Mouse (Mus musculus) left cerebral cortex, postnatal 25 days (tissue): ENCODE measurements around the gene Lrp5. TPM values are rescaled to one million over a fixed set of nuclear protein-coding genes. Genes with fewer than 3 reads are reported as not detected.
"Not testable (repeated sequence)": the region's sequence is repeated elsewhere in the genome, so short reads cannot be mapped to it uniquely, and the experiment has no call there.

Experiments used
- DNase-seq, 2 experiments: peaks; one replicate each; pipeline ENCODE4 v3.0.0; 2022; ENCODE audit warnings: low spot score in 2 of 2, mixed read lengths in 1 of 2
- intact Hi-C: fragments of 180-260 bp; cut with DNase I; formaldehyde crosslinking; loops from one replicate; pipeline ENCODE4 v1.15.1; 2025
- total RNA-seq, 2 experiments: library from RNA; stranded (reverse); gene quantifications; 2 replicates each; pipeline ENCODE4 v1.2.3; 2021

The Lrp5 gene
- total RNA-seq, 2 experiments from 2014 or later, result 9.1 to 10.0 TPM

DNA sequence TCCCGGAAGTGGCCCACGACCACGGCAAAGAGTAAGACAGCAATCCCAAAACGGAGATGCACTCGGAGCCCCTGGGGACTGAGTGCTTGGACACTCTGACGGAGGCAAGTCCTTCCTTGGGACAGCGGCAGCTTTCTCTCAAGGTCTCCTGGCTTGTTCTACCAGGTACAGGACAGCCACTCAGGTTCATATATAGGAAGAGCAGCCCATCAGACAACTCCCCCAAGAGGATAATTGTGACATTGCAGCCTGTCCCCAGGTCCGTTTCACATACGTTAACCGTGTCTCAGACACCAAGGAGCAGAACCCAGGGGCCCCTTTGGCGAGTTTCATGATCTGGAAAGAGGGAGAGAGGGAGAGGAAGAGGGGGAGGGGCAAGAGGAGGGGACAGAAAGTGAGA, 18.4 kb downstream of the Lrp5 start:
- no peak for DNase-seq
- intact Hi-C loops, result no loop called here

DNA sequence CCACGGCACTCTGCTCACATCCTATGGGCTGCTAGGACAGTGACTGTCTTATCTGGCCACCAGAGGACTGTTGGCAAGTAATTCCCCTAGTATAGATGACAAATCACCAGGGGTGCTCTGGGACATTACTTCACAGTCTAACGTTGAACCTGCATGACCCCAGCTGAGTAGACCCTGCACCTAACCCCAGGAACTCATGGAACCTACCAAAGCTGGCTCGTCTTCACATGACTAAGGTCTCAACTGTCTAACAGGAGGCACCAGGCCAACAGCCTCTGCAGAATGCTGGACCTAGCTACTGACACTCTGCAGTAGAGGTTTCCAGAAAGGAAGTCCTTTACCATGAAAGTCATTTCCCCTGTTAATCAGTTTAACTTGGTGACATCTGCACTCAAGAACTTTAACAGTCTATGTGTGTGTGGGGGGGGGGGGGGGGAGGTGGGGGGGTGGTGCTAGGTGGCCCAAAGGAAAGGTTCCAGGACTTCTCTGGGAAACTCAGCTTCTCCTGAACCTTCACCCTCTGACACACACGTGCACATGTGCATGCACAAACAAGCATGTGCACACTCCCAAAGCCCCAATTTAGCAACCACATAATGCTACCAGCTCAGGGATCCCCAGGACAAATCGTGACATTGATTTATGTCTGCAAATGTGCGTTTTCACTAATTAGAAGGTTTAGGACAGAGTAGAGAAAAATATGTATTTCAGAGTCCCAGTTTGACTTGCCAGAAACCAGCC, 19.0 kb downstream of the Lrp5 start:
- no peak for DNase-seq
- intact Hi-C loops, result no loop called here

DNA sequence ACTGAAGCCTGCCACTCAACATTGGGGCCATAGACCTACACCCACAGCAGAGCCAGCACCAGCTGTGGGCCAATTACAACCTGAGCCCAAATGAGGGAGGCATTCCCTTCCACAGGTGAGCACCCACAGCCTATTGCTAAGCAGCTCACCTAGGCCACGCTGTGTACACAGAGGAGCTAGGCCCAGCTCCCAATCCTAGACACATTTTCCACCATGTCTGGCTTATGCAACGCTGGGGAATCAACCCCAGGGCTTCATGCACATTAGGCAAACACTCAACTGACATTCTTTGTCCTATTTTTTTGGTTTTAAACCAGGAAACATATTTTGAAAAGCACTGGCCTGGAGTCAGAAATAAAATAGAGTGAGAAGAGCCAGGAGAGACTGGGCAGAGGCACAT, 19.7 kb downstream of the Lrp5 start:
- intact Hi-C loops, result no loop called here
- DNase-seq, result peak in 1 of 2 experiments; percentile 29

DNA sequence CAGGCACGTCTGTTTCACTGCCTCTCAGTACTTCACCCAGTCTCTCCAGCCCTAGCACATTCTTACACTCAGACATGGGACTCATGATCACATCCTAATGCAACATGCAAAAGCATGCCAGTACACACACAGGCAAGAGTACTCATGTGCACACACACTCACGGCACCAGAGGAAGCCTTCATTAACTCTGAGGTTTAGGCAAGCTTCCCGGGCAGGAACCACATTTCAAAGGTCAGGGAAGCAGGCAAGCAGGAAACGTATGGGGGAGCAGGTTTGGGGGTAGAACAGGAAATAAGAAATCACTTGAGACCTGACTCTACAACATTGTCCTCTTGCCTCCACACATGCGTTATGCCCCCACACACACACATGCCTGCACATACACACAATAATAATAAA, 20.9 kb downstream of the Lrp5 start:
- DNase-seq, result no peak

DNA sequence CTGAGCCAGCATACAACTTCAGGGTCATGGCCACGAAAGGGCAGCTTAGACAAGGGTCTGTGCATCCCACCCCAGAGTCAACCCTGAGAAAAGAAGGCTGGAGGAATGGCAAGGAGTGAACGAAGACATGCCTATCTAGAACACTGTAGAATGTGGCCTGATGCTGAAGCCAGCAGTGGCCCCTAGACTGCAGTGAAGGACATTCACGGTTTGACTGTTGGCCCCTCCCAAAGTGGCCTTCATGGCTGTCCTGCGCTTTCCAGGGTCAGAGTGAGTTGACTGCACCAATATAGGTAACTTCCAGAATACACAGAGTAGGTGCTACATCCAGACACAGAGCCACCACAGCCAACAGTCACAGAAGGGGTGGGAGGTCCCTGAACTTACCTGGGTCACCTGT, 28.4 kb downstream of the Lrp5 start:
- DNase-seq, result no peak
- intact Hi-C loops, result no loop called here

More for the DNA sequence above, 20.9 kb downstream of the Lrp5 start:
- intact Hi-C loops, result no loop called here

DNA sequence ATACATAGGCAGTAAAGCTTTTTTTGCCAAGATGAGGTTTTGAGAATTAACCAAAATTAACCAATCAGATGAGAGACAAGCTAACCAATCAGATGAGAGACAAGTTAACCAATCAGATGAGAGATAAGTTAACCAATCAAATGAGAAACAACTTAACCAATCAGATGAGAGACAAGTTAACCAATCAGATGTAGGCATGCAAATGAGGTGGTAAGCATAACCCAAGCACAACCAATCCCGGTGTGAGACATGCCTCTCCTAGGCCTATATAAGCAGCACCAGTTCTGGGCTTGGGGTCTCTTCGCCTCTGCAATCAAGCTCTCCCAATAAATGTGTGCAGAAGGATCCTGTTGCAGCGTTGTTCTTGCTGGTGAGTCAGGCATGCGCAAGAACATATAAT, 29.3 kb downstream of the Lrp5 start:
- DNase-seq, intact Hi-C loops: not testable (repeated sequence)

DNA sequence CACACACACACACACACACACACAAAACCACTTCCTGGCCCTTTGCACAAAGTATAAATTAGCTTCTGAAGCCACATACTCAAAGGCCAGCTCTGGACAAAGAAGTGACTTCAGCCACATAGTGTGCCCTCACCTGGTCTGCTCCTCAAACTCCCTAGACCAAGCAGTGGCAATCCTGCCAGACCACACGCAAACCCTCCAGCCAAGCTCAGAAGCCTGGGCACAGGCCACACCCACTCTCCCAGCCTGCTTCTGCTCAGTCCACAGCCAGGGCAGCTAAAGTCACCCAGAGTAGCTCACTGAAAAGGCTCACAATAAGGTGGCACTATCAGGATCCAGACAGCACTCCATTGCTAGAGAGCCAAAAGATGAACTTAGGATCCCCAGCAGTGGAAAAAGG, 30.2 kb downstream of the Lrp5 start:
- DNase-seq, result no peak
- intact Hi-C loops, result no loop called here

DNA sequence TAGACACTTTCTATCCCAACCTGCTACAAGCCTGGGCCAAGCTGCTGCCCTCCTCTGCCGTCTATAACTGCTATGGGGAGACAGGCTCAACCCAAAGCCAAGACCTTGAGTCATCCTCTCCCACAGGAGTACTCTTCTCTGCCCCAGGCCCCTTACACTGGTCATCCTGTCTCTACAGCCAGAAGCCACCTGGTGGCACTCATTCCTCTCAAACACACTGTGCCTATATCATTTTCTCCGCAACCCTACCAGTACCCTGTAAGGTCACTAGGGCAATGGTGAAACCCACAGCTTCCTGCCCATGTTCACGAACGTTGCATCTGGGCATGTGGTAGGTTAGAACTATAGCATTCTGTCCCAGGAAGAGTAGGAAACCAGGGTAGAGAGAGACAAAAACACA, 31.4 kb downstream of the Lrp5 start:
- intact Hi-C loops, result no loop called here
- no peak for DNase-seq

DNA sequence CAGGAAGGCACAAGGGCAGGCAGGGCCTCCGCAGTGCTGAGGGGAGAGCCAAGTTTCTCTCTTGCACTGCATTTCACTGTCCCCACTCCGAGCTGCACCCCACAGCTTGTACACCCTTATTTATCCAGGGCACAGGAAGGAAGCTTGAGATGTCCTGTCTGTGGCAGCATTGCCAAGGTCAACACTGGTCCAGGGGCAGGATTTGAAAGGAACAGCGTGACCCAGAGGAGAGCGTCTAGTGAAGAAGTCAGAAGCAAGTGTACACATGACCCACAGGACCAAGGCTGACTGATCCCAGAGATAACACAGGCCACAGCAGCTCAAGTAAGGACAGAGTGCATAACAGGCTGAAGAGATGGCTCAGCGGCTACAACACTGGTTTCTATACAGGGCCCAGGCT, 32.3 kb downstream of the Lrp5 start:
- intact Hi-C loops, result no loop called here
- DNase-seq, result no peak

DNA sequence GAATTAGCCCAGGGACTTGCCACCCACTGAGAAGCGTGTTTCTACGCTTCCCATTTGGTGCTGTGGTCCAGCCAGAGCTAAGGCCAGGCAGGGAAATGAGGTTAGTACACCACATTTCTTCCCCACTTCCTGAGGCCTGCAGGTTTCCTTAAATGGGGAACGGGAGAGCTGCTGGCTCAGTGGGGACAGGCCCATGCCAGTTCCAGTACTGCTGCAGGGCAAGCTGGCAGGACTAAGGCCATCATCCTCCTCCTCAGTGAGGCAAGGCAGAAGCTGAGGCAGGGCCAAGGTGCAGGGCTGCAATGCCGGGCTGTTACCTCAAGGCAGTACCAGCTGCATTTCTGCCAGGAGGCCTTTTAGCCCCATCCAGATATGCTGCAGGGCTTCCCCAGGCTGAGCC, 32.9 kb downstream of the Lrp5 start:
- intact Hi-C loops, result no loop called here
- DNase-seq, result no peak

DNA sequence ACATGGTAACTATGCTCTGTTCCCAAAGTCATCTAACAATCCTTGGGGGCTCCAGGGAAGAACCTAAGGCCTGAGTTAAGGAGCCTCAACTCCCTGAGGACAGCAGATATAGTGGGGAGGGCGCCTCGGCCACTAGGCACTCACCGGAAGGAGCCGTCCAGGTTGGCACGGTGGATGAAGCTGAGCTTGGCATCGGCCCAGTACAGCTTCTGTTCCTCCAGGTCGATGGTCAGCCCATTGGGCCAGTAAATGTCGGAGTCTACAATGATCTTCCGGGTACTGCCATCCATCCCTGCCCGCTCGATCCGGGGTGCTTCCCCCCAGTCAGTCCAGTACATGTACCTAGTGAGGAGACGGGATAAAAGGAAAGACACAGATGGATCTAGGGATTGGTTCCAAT, 34.4 kb downstream of the Lrp5 start:
- no peak for DNase-seq
- intact Hi-C loops, result no loop called here

DNA sequence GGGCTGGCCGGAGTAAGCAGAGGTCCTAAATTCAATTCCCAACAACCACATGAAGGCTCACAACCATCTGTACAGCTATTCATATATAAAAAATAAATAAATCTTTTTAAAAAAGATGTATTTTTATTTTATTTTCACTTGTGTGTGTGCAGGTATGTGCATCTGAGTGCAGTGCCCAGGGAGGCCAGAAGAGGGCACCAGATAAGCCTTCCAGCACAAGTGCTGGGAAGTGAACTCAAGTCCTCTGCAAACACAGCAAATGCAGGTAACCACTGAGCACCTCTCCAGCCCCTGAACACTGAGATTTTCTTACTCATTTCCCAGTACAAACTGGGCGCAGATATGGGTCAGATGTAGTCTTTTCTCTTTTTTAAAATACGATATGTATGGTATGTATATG, 35.1 kb downstream of the Lrp5 start:
- intact Hi-C loops, result no loop called here
- DNase-seq, result no peak

DNA sequence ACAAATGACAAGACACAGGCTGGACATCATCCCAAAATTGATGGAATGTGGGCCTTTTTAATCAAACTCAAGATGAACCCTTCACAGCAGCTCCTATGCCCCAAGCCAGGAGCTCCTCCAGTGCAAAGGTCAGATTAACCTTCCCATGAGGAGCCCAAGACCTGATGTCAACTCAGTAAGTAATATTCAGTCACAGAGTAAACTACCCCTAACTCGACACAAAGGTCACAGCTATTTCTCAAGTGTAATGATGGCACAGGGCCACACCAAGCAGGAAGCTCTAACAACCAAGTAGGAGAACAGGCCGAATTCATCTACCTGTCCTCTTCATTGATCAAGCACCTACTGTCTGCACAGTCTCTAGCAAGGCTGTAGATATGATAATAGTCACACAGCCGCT, 35.9 kb downstream of the Lrp5 start:
- DNase-seq, result no peak
- intact Hi-C loops, result no loop called here

DNA sequence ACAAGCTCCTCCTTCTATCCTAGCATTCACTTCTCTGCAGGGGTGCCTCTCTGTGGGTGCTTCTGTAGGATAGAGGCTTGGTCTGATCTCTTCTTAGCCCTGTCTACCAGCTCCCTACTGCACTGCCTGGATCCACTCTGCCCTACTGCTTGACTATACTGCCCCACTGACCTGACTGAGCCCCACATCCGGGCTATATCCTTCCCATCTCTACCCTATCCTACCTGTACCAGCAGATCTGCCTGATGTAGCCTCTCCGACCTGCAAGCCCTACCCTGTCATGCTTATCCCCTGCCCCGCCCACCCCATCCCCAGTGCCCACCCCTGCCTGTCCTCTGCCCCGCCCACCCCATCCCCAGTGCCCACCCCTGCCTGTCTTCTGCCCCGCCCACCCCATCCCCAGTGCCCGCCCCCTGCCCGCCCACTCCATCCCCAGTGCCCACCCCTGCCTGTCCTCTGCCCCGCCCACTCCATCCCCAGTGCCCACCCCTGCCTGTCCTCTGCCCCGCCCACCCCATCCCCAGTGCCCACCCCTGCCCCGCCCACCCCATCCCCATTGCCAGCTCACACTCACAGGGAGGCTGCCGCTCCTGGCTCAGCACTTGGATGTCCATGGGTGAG, 37.4 kb downstream of the Lrp5 start:
- intact Hi-C loops, result no loop called here
- no peak for DNase-seq

DNA sequence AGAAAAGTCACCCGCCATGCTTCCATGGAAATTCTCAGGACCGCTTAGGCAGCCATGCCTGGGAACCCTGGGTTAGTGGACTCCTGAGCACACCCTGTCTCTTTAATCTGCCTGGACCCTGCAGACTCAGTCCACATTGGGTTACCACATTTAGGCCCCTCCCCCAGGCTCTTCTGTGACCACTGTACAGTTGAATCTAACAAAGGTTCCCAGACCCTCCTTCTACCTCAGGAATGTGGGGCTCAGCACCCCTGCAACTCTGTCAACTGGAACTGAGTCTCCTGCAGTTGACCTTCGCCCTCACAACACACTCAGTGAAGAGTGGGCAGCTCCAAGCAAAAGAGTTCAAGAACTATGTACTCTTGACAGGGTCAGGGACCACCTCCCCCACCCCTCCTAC, 38.4 kb downstream of the Lrp5 start:
- intact Hi-C loops, result no loop called here
- DNase-seq, result no peak

DNA sequence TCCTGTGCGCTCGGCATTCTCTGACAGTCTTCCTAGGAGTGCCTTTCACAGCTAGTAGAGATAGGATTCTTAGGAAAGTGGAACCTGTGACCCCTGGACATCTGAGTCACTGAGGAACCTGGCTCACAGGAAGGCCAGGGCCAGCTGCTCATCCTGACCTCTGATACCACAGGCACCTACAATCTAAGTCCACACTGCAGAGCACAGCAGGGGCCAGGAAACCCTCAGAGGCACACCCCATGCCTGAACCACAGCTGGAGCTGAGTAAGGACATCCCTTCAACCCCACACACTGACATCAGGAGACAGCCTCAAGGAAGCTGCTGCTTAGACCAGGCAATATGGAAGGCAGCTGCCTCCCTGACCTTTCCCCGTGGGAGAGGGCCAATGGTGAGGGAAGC, 40.6 kb downstream of the Lrp5 start:
- intact Hi-C loops, result no loop called here
- DNase-seq, result no peak

DNA sequence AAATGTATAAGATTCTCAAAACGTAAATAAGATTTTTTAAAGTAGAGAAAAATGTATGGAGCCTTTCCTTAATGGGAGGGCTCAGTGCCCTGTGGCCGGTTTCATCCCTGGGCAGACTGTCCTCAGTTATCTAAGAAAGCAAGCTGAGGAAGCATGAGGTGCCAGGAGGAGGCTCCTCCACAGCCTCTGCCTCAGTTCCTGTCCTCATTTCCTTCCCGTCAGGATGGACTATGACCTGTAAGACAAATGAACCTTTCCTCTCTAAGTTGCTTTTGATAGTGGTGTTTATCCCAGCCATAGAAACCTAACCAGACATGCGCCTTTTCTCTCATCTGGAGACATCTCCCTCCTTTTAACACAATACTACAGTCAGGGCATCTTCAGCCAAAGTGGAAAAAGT, 41.0 kb downstream of the Lrp5 start:
- intact Hi-C loops, result no loop called here
- no peak for DNase-seq

DNA sequence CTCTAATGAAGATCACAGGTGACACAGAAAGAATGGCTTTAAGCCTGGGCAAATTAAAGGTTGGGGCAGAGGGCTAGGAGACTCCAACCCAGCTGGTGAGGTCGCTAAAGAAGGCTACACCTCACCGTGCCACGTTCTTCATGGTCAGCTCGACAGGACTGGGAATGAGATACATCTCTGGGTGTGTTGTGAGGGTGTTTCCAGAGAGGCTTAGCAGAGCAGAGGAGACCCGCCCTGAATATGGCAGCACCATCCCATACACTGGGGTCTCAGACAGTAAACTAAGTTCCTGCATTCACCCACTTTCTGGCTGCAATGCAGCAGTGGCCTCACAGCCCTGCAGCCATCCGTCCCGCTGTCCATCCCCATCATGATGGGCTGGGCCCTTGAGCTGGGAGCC, 46.8 kb downstream of the Lrp5 start:
- intact Hi-C loops, result no loop called here
- no peak for DNase-seq

DNA sequence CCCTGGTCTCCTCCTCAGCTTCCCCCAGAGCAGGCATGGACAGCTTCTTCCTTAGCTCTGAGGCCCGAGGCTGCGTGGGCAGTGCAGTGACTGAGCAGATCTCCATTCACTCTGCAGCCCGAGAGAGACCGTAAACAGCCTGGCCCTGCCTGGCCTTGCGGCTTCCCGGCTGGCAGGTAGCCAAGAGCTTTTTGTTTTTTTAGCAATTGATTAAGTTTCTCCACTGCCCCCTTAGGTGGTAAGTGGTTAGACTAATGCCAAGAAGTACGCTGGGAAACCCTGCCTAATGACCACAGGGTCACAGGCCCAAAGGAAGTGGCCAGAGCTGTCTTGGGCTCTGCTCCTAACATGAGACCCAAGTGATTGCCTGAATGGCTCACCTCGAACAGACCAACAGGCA, 47.7 kb downstream of the Lrp5 start:
- DNase-seq, result peak in 1 of 2 experiments; percentile 33

DNA sequence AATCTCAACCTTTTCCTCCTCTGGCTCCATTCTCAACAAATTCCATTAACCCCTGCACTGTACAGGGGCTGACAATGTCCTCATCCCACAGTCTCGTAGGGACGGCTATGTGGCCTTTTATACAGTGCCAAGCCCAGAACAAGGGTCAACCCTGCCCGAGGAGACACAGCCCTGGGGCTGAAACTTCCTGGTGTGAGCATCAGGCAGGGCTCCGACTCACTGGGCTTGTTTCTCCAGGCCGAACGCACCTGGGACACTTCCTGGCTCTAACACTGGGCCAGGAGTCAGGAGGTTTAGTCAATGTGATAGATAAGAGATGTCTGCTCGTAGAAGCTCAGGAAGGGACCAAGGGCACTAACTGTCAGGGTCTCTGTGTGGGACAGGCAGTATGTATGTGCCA, 54.3 kb downstream of the Lrp5 start:
- no peak for DNase-seq
- intact Hi-C loops, result no loop called here

More for the DNA sequence above, 47.7 kb downstream of the Lrp5 start:
- intact Hi-C loops, result no loop called here

DNA sequence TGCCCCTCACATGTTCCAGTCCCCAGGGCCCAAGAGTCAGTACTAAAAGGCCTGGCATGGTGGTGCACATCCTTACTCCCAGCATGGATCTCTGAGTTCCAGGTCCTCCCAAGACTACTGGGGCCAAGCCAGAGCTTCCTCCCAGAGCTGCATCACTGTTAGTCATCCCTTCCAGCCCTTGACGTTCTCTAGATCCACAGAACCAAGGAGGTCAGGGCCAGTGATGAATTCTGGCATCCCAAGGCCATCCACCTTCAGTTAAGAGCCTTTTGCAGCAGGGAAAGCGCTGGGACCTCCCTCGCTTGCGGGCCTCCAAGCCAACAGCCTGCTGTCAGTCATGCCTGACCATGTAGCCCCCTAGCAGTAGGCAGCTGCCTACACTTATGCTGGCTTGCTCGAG, 54.9 kb downstream of the Lrp5 start:
- intact Hi-C loops, result no loop called here

DNA sequence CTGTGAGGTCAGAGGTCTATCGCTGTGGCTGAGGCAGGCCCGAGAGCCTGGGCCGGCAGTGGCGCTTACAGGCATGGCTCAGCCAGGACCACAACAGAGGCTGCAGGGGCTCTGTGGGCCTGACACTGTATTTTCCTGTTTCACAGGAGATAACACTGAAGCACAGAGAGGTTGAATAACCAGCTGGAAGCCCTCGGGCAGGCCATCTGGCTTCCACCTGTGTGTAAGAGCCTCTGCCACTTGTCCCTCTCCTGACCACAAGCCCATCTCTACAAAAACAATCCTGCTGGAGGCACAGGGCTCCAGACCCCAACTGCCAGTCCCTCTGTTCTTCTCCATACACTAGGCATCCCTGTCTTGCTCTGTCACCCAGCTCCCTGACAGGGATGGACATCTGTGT, 55.9 kb downstream of the Lrp5 start:
- intact Hi-C loops, result no loop called here

More for the DNA sequence above, 54.9 kb downstream of the Lrp5 start:
- no peak for DNase-seq

More for the DNA sequence above, 55.9 kb downstream of the Lrp5 start:
- DNase-seq, result no peak
